Mouse (Mus musculus): ENCODE data around the gene Ero1lb. TPM values are rescaled to one million over a fixed set of nuclear protein-coding genes. Genes with fewer than 3 reads are reported as not detected.
A peak's percentile ranks its signal among the peaks of the same experiment; 100 is the strongest.

Gene Ero1lb
- polyA plus RNA-seq (2016; fragmentation: Nextera tagmentation; extraction: Ambion mirVana) = 11.9 and 12.4 TPM in 2 replicates

- peaks cover 22% of the 10 kb centered on the region for H3K27me3 ChIP-seq
- WGBS = under 1% methylated on average over 67 of the region's 73 CpGs
- H3K4me2 ChIP-seq = peak within 1 kb of the TSS; percentile 84
- H3K9ac ChIP-seq = peak within 1 kb of the TSS; percentile 67
- H3K27ac ChIP-seq = no peak within 1 kb of the TSS
- peak within 1 kb of the TSS; percentile 75 for H3K4me3 ChIP-seq (replicated peaks)
- H3K4me1 ChIP-seq = peaks cover 13% of the 10 kb centered on the region
- peak; percentile 99 for ATAC-seq (ENCODE audit: low FRiP score)
- no peaks in the 10 kb centered on the region for H3K36me3 ChIP-seq (replicated peaks)
- no peaks in the 10 kb centered on the region for H3K9me3 ChIP-seq
Observed at GRCm38 (mm10) chr13:12565621-12566390, at the start of gene Ero1lb. TSS of gene Ero1lb (plus strand) at chr13:12565874.

GRCm38 (mm10) chr13:12519371-12519770, 46.3 kb upstream of the Ero1lb start:
- no peak overlapping the region for H3K9ac ChIP-seq
- H3K9me3 ChIP-seq = no peaks in the 10 kb centered on the region
- H3K4me2 ChIP-seq = peak overlapping the region; percentile 95
- peak; percentile 61; the same call in 1 of the 2 replicates for ATAC-seq (ENCODE audit: low FRiP score)
- H3K27me3 ChIP-seq = peaks cover 34% of the 10 kb centered on the region
- 0 out of 2 replicates have a peak, but pooled peaks cover 3% of the 10 kb centered on the region for H3K4me1 ChIP-seq
- no peaks in the 10 kb centered on the region for H3K36me3 ChIP-seq (replicated peaks)
- H3K27ac ChIP-seq = no peak overlapping the region
- 3% methylated on average over 18 of the region's 18 CpGs for WGBS
- peak overlapping the region; percentile 53 for H3K4me3 ChIP-seq (replicated peaks)

DNA sequence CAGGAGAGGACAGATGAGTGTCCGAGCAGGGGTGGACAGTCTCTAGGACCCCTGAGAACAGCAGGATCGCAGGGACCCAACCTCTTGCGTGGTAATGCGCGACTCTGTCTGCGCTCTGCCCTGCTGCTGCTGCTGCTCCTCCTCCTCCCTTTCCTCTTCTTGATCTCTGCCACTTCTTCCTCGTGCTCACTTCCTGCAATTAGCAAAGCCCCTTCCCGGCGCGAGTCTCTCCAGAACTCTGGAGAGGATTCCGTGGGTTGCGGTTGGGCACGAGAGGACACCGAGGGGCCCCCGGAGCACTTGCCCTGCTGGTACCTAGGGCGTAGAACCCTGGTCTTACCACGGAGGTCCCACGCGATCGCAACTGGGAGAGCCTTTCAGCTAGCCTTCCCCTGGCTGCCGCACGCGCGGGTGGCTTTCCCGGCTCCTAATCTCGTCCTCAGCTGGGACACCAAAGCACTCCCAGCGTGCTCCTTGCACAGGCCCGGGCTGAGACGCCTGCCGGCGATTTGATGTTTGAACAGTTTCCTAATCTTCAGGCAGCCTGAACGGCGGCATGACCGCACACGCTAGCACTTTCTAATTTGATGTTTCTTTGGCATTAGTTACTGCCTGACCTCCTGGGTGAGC, 45.6 kb upstream of the Ero1lb start, which contains the start of gene Edaradd:
Gene Edaradd, minus strand, starts transcription at position 484 of the 630 bp plus-strand sequence.
- Histone ChIP-seq H3K9me3 (no peaks in the 10 kb centered on the region), H3K4me3 (replicated peaks) (peak within 1 kb of the TSS; percentile 53), H3K4me1 (0 out of 2 replicates have a peak, but pooled peaks cover 3% of the 10 kb centered on the region), H3K27ac (no peak within 1 kb of the TSS), H3K4me2 (peak within 1 kb of the TSS; percentile 95), H3K9ac (peak within 1 kb of the TSS; percentile 60), H3K27me3 (peaks cover 34% of the 10 kb centered on the region), H3K36me3 (replicated peaks) (no peaks in the 10 kb centered on the region)
- peak; percentile 80 for ATAC-seq (ENCODE audit: low FRiP score)
- WGBS = under 1% methylated on average over 35 of the region's 35 CpGs

GRCm38 (mm10) chr13:12522346-12522745, 43.3 kb upstream of the Ero1lb start:
- Histone ChIP-seq H3K4me2 (no peak overlapping the region), H3K4me3 (replicated peaks) (no peak overlapping the region), H3K27me3 (peaks cover 27% of the 10 kb centered on the region), H3K27ac (no peak overlapping the region), H3K9me3 (no peaks in the 10 kb centered on the region), H3K36me3 (replicated peaks) (no peaks in the 10 kb centered on the region), H3K4me1 (0 out of 2 replicates have a peak, but pooled peaks cover 3% of the 10 kb centered on the region), H3K9ac (no peak overlapping the region)
- ATAC-seq (ENCODE audit: low FRiP score) = no peak

DNA sequence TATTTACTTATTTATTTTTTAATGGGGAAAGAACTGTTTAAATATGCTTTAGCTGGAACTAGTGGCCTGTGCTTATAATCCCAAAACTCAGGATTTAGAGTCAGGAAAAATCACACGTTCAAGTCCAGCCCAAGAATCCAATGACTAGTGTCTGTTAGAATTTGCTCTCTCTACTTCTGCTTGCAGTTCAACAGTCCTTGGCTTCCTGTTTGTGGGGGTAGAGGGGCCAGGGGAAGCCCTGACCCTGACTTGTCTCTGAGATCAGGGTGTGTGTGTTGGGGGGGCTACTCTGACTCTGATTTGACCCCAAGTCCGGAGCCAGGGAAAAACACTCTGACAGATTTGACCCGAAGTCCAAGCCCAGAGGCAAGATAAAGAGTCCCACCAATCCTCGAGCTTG, 40.0 kb upstream of the Ero1lb start:
- no peak for ATAC-seq (ENCODE audit: low FRiP score)
- no peaks in the 10 kb centered on the region for H3K9me3 ChIP-seq
- WGBS = 94% methylated on average over 4 of the region's 4 CpGs
- H3K4me2 ChIP-seq = no peak overlapping the region
- no peak overlapping the region for H3K27ac ChIP-seq
- H3K4me3 ChIP-seq (replicated peaks) = no peak overlapping the region
- H3K36me3 ChIP-seq (replicated peaks) = no peaks in the 10 kb centered on the region
- no peaks in the 10 kb centered on the region for H3K4me1 ChIP-seq
- H3K9ac ChIP-seq = no peak overlapping the region
- H3K27me3 ChIP-seq = peaks cover 5% of the 10 kb centered on the region

DNA sequence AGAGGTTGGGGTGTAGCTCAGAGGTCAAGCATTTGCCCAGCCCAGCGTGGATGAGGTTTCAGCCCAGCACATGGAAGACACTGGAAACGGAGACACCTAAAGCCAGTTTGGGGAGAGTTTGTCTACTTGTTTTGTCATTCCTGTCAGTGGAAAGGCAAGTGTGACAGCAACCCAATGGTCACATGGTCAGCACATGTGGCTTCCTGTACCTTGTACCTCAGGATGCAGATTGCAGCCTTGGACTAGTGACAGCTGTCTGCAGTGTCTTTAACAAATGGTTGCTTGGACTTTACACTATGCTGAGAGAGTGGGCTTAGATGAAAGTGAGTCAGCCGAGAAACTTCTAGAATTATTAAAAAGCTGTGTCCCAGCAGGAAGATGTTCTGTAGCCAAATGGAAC, 31.0 kb upstream of the Ero1lb start:
- no peak overlapping the region for H3K4me3 ChIP-seq (replicated peaks)
- WGBS = 87% methylated on average over 3 of the region's 3 CpGs
- H3K9ac ChIP-seq = no peak overlapping the region
- no peaks in the 10 kb centered on the region for H3K4me1 ChIP-seq
- no peaks in the 10 kb centered on the region for H3K36me3 ChIP-seq (replicated peaks)
- no peaks in the 10 kb centered on the region for H3K27me3 ChIP-seq
- no peak overlapping the region for H3K4me2 ChIP-seq
- no peak for ATAC-seq (ENCODE audit: low FRiP score)
- H3K27ac ChIP-seq = no peak overlapping the region
- H3K9me3 ChIP-seq = 0 out of 2 replicates have a peak, but pooled peaks cover 2% of the 10 kb centered on the region

DNA sequence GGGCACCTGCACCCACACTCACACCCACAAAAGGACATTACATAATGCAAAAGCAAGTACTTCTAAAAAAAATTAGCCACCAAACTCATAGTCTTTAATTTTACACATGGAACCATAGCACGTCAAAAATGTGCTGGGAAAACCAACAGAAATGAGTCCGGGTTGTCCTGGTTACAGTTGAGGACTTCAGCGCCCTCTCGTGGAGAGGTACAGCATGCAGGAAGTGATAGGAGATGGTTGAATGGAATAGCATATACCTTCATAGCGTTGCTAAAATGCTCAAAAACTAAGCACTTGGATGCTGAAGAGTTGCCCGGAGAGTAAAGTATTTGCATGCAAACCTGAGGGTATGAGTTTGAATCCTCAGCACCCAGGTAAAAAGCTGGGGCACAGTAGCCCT, 27.7 kb upstream of the Ero1lb start:
- no peak overlapping the region for H3K4me2 ChIP-seq
- H3K9ac ChIP-seq = no peak overlapping the region
- H3K27ac ChIP-seq = no peak overlapping the region
- H3K4me1 ChIP-seq = peaks cover 13% of the 10 kb centered on the region
- H3K36me3 ChIP-seq (replicated peaks) = no peaks in the 10 kb centered on the region
- 0 out of 2 replicates have a peak, but pooled peaks cover 2% of the 10 kb centered on the region for H3K9me3 ChIP-seq
- H3K27me3 ChIP-seq = peaks cover 14% of the 10 kb centered on the region
- WGBS = 72% methylated on average over 6 of the region's 6 CpGs
- ATAC-seq (ENCODE audit: low FRiP score) = no peak
- H3K4me3 ChIP-seq (replicated peaks) = no peak overlapping the region

DNA sequence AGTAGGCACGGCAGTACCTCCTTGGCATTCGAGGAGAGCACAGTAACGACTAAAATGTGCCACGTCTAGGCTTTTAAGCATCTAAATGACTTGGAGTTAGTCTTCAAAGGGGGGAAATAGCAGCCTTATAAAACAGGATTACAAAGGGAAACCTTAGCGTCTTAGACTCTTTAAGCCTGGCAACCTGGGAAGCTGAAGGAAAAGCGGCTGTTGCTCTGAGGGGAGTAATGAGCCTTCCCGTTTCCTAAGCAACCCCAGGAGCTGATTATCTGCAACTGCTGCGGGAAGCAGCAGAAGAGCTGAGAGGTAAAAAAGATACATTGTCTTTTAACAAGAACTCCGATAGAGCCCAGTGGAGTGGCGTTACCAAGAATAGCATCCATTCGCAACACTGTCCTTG, 26.0 kb upstream of the Ero1lb start:
- Histone ChIP-seq H3K4me2 (peak overlapping the region; percentile 22), H3K9ac (no peak overlapping the region), H3K4me1 (peaks cover 13% of the 10 kb centered on the region), H3K27me3 (peaks cover 14% of the 10 kb centered on the region), H3K36me3 (replicated peaks) (no peaks in the 10 kb centered on the region), H3K9me3 (0 out of 2 replicates have a peak, but pooled peaks cover 2% of the 10 kb centered on the region), H3K27ac (no peak overlapping the region), H3K4me3 (replicated peaks) (no peak overlapping the region)
- 9% methylated on average over 11 of the region's 11 CpGs for WGBS
- no peak for ATAC-seq (ENCODE audit: low FRiP score)

GRCm38 (mm10) chr13:12540119-12540518, 25.6 kb upstream of the Ero1lb start:
- H3K9ac ChIP-seq = no peak overlapping the region
- peaks cover 13% of the 10 kb centered on the region for H3K4me1 ChIP-seq
- H3K4me3 ChIP-seq (replicated peaks) = no peak overlapping the region
- H3K9me3 ChIP-seq = 0 out of 2 replicates have a peak, but pooled peaks cover 2% of the 10 kb centered on the region
- H3K27me3 ChIP-seq = peaks cover 14% of the 10 kb centered on the region
- H3K27ac ChIP-seq = no peak overlapping the region
- H3K4me2 ChIP-seq = peak overlapping the region; percentile 22
- ATAC-seq (ENCODE audit: low FRiP score) = no peak
- H3K36me3 ChIP-seq (replicated peaks) = no peaks in the 10 kb centered on the region
- 52% methylated on average over 13 of the region's 13 CpGs for WGBS

DNA sequence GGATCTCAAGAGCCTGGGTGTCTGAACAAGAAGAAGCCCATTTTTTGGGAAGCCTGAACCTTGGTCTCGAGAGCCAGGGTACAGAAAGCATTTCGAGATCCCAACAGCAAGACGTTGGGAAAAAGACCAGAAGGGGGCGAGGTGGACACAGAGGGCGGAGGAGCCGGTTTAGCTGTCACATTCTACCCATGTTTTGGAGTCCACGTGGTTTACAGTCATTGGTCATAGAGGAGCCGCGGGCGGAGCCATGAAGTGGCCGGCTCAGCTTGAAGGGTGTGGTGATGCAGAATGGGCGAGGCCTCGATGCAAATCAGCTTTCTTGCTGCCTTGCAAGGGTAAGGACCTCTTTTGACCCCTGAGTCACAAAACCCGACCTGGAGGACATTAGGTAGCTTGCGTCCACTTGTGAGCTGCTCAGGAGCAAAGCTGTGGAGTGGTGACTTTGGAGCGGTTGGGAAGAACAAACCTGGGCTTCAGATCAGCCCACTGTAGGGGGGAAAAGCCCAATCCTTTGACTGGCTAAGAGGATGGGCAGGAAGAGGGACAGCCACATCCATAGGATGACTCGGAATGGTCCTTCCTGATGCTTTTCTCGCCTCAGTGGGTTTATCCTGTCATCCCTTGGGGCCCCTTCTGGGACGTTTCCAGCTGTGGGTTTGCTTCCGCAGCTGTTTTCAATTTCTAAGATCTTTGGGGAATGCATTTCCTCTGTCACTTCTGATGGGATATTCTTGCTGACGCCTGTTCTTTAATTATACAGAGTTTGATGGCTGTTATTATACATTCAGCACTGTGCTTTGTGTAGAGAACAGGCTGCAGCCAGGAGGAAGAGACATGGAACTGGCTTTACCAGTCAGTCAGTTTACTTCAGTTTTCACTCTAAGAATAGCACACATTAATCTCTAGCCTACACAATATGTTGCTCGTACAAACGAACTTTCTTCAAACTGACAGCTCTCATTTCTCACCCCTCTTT, 23.4 kb upstream of the Ero1lb start:
- H3K4me3 ChIP-seq (replicated peaks) = no peak overlapping the region
- H3K9me3 ChIP-seq = no peaks in the 10 kb centered on the region
- no peaks in the 10 kb centered on the region for H3K36me3 ChIP-seq (replicated peaks)
- no peak overlapping the region for H3K27ac ChIP-seq
- peak overlapping the region; percentile 29 for H3K4me2 ChIP-seq
- H3K27me3 ChIP-seq = peaks cover 14% of the 10 kb centered on the region
- no peak overlapping the region for H3K9ac ChIP-seq
- 12% methylated on average over 23 of the region's 23 CpGs for WGBS
- H3K4me1 ChIP-seq = peaks cover 13% of the 10 kb centered on the region
- 0 out of 2 replicates have a peak, but pooled peaks have one; percentile 56 for ATAC-seq (ENCODE audit: low FRiP score)

GRCm38 (mm10) chr13:12543246-12543645, 22.4 kb upstream of the Ero1lb start:
- WGBS = 77% methylated on average over 5 of the region's 5 CpGs

More at GRCm38 (mm10) chr13:12543246-12543645, 22.4 kb upstream of the Ero1lb start:
- H3K36me3 ChIP-seq (replicated peaks) = no peaks in the 10 kb centered on the region
- H3K27ac ChIP-seq = no peak overlapping the region
- H3K9me3 ChIP-seq = no peaks in the 10 kb centered on the region
- no peak overlapping the region for H3K4me3 ChIP-seq (replicated peaks)
- no peak for ATAC-seq (ENCODE audit: low FRiP score)
- no peak overlapping the region for H3K9ac ChIP-seq
- H3K27me3 ChIP-seq = peaks cover 14% of the 10 kb centered on the region
- no peak overlapping the region for H3K4me2 ChIP-seq
- peaks cover 13% of the 10 kb centered on the region for H3K4me1 ChIP-seq
